Mouse (Mus musculus) Muller cell, postnatal 12 days (primary cell): ENCODE measurements at regions not wholly inside any gene's neighbourhood (a gene's known extent, or its start where the extent isn't known, plus 50 kb on each side); places are given as distances from the start of the nearest gene placed in this dataset.

ENCODE experiments used
- DNase-seq: peaks from one replicate; pipeline ENCODE4 v3.0.0-alpha.2; 2015; ENCODE audit errors: inconsistent ontology term

DNA sequence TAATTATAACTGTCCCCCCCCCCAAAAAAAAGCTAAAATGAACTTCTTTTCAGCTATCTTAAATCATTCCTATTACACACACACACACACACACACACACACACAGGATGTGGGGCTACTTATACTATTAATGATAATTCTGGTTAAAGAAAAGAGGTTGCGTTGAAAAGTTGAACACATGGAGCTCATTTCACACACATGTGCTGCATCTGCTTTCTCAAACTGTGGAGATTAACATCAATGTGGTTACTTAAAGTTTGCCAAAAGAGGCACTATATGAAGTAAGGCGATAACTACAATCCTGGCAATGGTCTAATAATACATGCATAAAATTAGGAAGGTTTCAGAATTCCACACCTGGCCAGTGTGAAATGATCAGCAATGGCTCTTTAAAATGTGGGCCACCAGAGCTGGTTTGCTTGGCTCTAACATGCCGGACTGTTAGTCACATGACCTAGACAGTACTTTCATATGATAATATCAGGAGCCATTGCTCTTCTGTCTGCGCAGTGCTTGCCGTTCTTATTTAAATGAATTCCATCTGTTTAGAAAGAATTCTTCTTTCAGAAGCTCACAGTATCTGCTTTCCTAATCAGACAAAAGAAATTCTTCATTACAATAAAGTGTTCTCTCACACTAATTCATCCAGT is 598.4 kb upstream of the Fam92a start:
- DNase-seq = no peak

- DNase-seq = no peak
Observed at GRCm38 (mm10) chr4:12769092-12769491, 597.3 kb upstream of the Fam92a start.

DNA sequence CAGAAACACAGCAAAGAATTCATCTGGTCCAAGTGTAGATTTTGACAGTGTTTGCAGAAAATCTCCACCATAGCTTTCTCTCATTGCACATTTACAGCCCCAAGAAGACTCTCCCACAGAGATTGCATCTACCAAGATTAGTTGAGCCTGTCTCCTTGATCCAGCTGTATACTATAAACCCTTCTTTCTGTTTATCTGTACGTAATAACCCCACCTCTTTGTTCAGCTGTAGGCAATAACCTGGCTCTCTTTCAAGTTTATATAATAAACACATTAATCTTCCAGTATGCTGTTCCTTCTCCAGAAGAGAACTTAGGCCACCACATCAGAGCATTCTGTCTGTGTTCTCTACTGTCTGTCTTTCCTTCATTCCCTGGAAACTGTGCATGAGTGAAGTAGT is 594.9 kb upstream of the Fam92a start:
- DNase-seq = no peak

- DNase-seq = no peak
Observed at GRCm38 (mm10) chr4:12750817-12751216, 579.0 kb upstream of the Fam92a start.

- no peak for DNase-seq
Observed at GRCm38 (mm10) chr4:12749874-12750273, 578.1 kb upstream of the Fam92a start.

GRCm38 (mm10) chr4:12743714-12744327 is 572.0 kb upstream of the Fam92a start:
- DNase-seq = no peak

DNA sequence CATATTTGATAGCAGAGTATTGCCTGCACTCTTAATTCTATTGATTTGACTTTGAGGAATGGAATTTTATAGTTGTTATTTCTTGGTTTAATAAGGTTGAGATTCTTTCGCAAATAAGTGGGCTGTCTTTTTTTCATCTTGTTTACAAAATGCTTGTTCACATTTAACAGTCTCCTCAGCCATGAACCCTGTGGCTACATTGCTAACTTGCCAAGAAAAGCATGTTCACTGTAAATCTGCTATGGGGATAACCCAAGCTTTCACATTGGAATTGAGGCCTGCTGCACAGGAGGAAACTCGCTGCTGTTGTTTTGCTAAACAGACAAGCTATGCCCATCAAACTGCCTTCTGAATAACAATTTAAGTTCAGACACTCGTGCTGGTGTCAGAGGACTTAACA is 564.6 kb upstream of the Fam92a start:
- peak; percentile 51 for DNase-seq

DNA sequence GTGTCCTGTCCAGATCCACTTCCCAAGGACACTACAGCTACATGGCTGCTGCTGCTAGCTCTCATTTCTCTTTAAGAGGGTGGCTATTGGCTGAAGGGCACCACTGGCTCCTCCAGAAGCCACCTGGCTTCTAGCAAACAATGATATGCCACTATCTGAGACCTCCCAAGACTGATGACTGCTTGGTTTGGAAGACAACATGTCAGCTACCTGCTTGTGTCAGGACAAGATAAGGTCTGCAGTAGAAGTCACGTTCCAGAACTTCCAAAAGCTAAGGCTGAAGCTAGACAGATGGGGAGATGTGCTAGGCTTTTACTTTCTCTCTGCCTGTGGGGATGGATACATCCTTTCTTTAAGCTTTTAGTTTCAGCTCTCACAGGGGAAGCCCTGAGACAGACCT is 528.4 kb upstream of the Fam92a start:
- no peak for DNase-seq

DNA sequence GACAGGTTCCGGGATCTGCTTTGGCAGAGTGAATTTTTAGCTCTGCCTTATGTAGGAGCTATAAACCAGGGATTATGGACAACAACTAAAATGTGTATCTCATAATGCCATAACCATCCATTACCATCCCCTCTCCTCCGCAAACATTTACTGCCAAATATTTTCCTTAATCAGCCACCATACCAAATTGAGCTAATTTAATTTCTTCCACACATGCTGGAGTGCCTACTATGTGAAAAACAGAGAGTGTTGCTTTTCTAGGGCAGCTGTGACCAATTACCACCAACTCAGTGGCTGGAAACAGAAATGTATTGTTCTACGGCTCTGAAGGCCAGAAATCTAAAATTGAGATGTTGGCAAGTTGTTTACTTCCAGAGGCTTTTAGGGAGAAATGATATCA is 506.0 kb upstream of the Fam92a start:
- DNase-seq = peak; percentile 82

GRCm38 (mm10) chr4:12671399-12671798 is 499.6 kb upstream of the Fam92a start:
- no peak for DNase-seq

DNA sequence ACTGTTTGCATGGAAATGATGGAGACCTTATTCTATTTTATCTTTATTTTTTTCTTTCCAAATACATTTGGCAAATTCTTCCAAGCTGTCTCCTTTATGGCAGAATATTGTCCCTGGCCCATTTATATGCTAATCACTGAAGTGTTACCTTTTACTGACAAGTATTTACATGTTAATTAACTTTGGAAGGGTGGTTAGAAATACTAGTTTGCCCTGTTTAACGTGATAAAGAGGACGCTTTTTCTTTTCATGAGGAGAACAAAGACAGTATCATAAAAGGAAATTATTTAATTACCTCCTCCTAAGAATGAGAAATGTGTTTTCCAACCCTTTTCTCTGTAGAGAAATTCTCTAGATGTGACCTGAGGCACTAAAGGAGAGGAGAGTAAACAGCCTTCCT is 491.4 kb upstream of the Fam92a start:
- no peak for DNase-seq

GRCm38 (mm10) chr4:12662683-12663082 is 490.9 kb upstream of the Fam92a start:
- no peak for DNase-seq

GRCm38 (mm10) chr4:12659084-12659483 is 487.3 kb upstream of the Fam92a start:
- no peak for DNase-seq

GRCm38 (mm10) chr4:12658594-12658993 is 486.8 kb upstream of the Fam92a start:
- peak; percentile 23 for DNase-seq

DNA sequence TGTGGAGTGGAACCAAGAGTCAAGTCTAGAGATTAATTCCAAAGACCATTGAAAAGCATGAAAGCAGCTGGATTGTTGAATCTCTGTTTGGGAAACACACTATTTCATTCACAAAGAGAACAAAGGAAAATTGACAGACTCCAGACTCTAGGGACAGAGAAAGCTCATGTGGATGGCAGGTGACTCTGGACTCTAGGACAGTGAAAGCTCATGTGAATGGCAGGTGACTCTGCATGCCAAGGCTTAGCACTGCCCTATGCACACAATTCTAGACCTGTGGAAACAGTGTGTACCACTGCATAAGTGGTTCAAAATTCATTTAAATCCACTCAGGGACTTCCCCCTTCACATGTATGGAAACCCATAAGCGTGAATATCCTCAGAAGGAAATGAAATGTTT is 486.0 kb upstream of the Fam92a start:
- no peak for DNase-seq

DNA sequence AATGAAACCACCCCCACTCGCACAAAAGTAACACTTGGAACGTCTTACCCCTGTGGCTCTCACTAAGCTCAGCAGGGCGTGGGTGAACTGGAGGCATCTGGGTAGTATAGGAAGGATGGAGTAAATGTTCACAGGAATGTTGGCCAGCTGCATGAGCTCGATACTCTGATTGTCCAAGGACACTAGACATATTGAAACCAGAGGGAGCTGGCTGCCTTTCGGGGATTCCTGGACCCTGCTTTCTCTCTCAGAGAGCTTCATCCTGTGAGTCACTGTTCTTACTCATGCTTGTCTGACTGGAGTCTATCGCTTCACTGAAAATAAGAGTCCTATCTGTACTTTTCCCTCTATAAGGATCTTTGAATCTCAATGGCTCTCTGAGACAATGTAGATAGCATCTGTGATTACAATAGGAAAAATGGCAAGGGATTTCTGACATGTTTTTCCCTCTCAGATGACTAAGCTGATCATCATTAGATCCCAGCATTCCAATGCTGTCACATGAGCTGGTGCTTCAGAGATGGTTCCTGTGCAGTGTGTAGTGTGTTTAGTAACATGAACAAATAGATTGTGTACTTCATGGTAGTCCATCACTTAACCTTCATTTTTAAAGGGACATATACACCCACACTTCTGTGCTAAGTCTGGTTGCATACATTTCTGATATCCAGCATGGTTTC is 485.2 kb upstream of the Fam92a start:
- peak; percentile 93 for DNase-seq

- DNase-seq = no peak
Observed at GRCm38 (mm10) chr4:12655457-12656228, 483.8 kb upstream of the Fam92a start.

- DNase-seq = no peak
Observed at GRCm38 (mm10) chr4:12654568-12655456, 483.0 kb upstream of the Fam92a start.

- no peak for DNase-seq
Observed at GRCm38 (mm10) chr4:12647732-12648131, 475.9 kb upstream of the Fam92a start.

DNA sequence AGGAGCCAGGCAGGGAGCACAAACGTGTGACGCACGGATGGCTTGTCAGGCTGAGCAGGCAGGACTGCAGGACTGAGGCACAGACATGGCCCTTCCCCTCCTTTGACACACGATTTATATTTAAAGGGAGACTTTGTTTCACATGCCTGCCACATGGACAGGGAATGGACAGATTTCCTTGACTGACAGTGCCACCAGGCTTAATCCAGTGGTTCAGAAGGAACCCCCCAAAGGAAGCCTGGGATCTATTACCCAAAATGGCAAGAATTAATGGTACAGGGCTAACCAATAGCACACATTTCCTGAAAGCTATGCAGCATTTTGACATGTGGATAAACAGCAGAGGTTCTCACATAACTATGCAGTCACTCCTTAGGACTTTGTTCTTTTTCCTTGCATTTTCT is 470.7 kb upstream of the Fam92a start:
- no peak for DNase-seq

- no peak for DNase-seq
Observed at GRCm38 (mm10) chr4:12629375-12629821, 457.6 kb upstream of the Fam92a start.
